Mouse (Mus musculus) intestine, postnatal 0 days (tissue): ENCODE measurements around the gene Dscam. TPM values are rescaled to one million over a fixed set of nuclear protein-coding genes. Genes with fewer than 3 reads are reported as not detected.
A peak's percentile ranks its signal among the peaks of the same experiment; 100 is the strongest.

Source experiments
- ATAC-seq: fragments of 200-750 bp; cut with Nextera tagmentation; 2 replicates; pipeline ENCODE4 v1.8.0; 2017; ENCODE audit warnings: mild to moderate bottlenecking, moderate TSS enrichment, moderate library complexity
- H3K27ac ChIP-seq: fragments of 300-500 bp; sonication (generic); 2 replicates; pipeline ENCODE4 v1.5.1; 2014; ENCODE audit warnings: mild to moderate bottlenecking, low read depth, low read length, moderate library complexity
- H3K27me3 ChIP-seq: fragments of 300-500 bp; sonication (generic); replicated peaks from 2 replicates; pipeline ENCODE4 v1.6.1; 2014; ENCODE audit warnings: low read length, mixed read lengths; ENCODE audit not compliant: control insufficient read depth, insufficient read depth
- H3K36me3 ChIP-seq: fragments of 300-500 bp; sonication (generic); 2 replicates; pipeline ENCODE4 v1.6.1; 2014; ENCODE audit warnings: mild to moderate bottlenecking, moderate library complexity; ENCODE audit not compliant: control insufficient read depth, insufficient read depth
- H3K4me1 ChIP-seq: fragments of 300-500 bp; sonication (generic); replicated peaks from 2 replicates; pipeline ENCODE4 v1.6.1; 2014; ENCODE audit warnings: antibody characterized with exemption, low read length, mixed read lengths; ENCODE audit not compliant: control insufficient read depth, insufficient read depth
- H3K4me2 ChIP-seq: fragments of 300-500 bp; sonication (generic); replicated peaks from 2 replicates; pipeline ENCODE4 v1.6.1; 2014; ENCODE audit warnings: low read depth, mild to moderate bottlenecking, moderate library complexity
- H3K4me3 ChIP-seq: fragments of 300-500 bp; sonication (generic); 2 replicates; pipeline ENCODE4 v1.5.1; 2014; ENCODE audit warnings: low read depth, low read length
- H3K9ac ChIP-seq: fragments of 300-500 bp; sonication (generic); 2 replicates; pipeline ENCODE4 v1.6.1; 2014; ENCODE audit warnings: mild to moderate bottlenecking, low read depth, low read length
- H3K9me3 ChIP-seq: fragments of 300-500 bp; sonication (generic); 2 replicates; pipeline ENCODE4 v1.6.1; 2016; ENCODE audit warnings: mixed run types; ENCODE audit not compliant: control insufficient read depth
- CTCF ChIP-seq: sonication (generic); IDR thresholded peaks from 2 replicates; pipeline ENCODE4 v1.5.1; 2016; ENCODE audit warnings: low read depth, mild to moderate bottlenecking, control low read depth, antibody characterized with exemption, moderate library complexity
- WGBS: fragments of 180-500 bp; shearing (Covaris S2); extraction: QIAGEN DNeasy Blood & Tissue Kit; methylation state at CpG from one replicate; pipeline ENCODE4 v1.1.7; 2014; 5-methylcytosine and 5-hydroxymethylcytosine counted together
- polyA plus RNA-seq: library from polyadenylated mRNA; unstranded; fragments of >200 nt; fragmentation: Nextera tagmentation; extraction: Ambion mirVana; gene quantifications from 2 replicates; pipeline ENCODE4 v1.2.1, GENCODE M21; 2015

Dscam gene
- polyA plus RNA-seq, 1 experiment from 2014 or later = 0.25 TPM

DNA sequence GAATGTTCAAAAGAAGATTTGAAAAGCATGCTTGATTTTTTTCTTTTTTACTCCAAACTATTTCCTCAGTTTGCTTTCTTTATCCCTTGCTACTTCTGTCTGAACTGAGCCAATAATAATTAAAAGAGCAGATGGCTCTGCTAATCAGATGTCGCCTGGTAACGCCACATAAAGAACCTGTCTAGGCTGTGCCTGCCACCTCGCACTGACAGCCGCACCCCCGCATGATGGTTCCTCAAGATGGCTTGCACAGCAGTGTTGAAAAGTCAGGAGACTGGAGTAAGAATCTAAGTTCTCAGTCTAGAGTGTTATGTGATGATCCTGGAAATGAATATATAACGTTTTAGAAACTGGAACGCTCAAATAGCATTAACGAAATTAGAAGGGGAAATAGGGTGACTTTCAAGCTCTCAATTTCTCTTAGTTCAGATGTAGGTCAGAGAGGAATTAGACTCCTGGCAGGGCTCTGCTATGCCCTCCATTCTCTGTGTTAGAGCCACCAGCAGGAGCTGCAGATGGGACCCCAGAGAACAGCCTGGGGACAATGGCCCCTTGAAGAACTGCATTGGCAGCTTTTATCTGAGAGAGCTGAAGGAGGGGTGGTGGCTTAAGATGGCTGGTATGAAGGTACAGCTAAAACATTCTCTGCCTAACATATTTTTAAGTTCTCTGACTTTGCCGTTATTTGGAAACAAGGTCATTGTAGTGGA lies 326.7 kb downstream of the Dscam start:
- 73% methylated on average over 9 of the region's 9 CpGs for WGBS

DNA sequence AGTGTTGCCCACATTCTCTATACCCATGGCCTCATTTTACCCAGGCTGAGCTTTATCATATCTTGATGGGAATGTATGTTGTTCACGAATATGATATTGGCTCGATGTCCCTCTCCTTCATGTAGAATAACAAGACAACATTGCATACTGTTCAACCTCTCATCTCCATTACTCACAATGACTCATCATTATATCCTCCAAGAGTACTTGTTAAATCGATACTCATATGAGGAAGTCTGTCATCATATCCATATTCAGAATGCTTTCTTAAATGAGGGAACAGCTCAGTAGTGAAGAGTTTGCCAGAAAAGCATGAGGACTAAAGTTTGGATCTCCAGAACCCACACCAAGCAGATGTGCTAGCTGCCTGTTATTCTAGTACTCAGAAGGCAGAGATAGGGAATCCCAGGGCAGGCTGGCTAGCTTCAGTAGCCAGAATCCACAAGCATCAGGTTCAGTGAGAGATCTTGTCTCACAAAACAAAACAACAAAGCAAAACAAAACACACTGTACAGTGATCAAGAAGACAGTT lies 327.7 kb downstream of the Dscam start:
- no peak overlapping the region for H3K27ac ChIP-seq
- no peak overlapping the region for H3K4me2 ChIP-seq
- ATAC-seq = no peak
- no peak overlapping the region for H3K4me3 ChIP-seq
- H3K9ac ChIP-seq = no peak overlapping the region
- no peak for TF ChIP-seq CTCF
- H3K27me3 ChIP-seq = no peaks in the 10 kb centered on the region
- no peaks in the 10 kb centered on the region for H3K9me3 ChIP-seq
- no peaks in the 10 kb centered on the region for H3K4me1 ChIP-seq
- H3K36me3 ChIP-seq = no peaks in the 10 kb centered on the region
- 86% methylated on average over 3 of the region's 3 CpGs for WGBS

More for the DNA sequence above, 326.7 kb downstream of the Dscam start:
- Histone ChIP-seq H3K27me3 (no peaks in the 10 kb centered on the region), H3K36me3 (no peaks in the 10 kb centered on the region), H3K9me3 (no peaks in the 10 kb centered on the region), H3K4me3 (no peak overlapping the region), H3K4me1 (no peaks in the 10 kb centered on the region), H3K9ac (no peak overlapping the region), H3K27ac (no peak overlapping the region), H3K4me2 (no peak overlapping the region)
- no peak for ATAC-seq
- TF ChIP-seq CTCF = no peak

DNA sequence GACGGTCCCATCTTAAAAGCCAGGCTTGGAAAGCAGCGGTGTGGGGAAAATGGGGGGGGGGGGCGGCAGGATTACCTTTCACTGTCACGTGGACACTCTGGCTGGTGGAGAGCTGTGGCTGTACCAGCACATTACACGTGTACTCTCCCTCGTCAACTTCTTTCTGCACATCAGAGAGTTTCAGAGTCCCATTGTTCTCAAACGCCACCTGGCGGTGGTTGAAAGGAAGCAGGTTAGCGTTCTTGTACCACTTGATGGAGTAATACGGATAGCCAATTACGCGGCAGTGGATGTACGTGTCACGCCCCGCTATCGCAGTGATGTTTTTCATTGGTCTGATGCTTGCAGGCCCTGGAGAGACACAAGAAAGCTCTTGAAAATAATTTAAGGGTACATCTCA lies 350.9 kb downstream of the Dscam start:
- H3K4me3 ChIP-seq = no peak overlapping the region
- no peaks in the 10 kb centered on the region for H3K27me3 ChIP-seq
- H3K27ac ChIP-seq = no peak overlapping the region
- no peak for ATAC-seq
- H3K36me3 ChIP-seq = no peaks in the 10 kb centered on the region
- no peak overlapping the region for H3K4me2 ChIP-seq
- H3K9me3 ChIP-seq = no peaks in the 10 kb centered on the region
- H3K9ac ChIP-seq = no peak overlapping the region
- H3K4me1 ChIP-seq = no peaks in the 10 kb centered on the region
- 29% methylated on average over 16 of the region's 16 CpGs for WGBS
- TF ChIP-seq CTCF = peak; percentile 86

DNA sequence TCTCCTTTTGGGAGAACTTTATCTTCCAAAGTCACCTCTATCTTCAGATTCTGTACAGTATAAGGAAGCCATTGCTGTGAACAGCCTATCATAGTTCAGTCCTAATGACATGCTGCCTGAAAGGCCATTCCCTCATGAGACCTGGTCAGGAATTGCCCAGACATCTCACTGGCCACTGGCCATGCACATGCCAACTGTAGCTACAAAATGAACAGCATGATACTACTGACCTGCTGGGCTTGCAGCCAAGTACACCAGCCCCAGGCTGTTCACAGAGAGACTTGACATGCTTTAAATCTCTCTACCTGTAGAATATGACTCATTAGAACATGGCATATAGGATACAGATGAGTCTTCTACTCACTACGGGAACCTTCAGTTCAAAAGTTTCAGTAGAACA lies 364.3 kb downstream of the Dscam start:
- Histone ChIP-seq H3K9ac (no peak overlapping the region), H3K4me1 (no peaks in the 10 kb centered on the region), H3K4me3 (no peak overlapping the region), H3K36me3 (no peaks in the 10 kb centered on the region), H3K27me3 (no peaks in the 10 kb centered on the region), H3K9me3 (no peaks in the 10 kb centered on the region), H3K27ac (no peak overlapping the region), H3K4me2 (no peak overlapping the region)
- 82% methylated on average over 1 of the region's 1 CpGs for WGBS
- TF ChIP-seq CTCF = no peak
- ATAC-seq = no peak

DNA sequence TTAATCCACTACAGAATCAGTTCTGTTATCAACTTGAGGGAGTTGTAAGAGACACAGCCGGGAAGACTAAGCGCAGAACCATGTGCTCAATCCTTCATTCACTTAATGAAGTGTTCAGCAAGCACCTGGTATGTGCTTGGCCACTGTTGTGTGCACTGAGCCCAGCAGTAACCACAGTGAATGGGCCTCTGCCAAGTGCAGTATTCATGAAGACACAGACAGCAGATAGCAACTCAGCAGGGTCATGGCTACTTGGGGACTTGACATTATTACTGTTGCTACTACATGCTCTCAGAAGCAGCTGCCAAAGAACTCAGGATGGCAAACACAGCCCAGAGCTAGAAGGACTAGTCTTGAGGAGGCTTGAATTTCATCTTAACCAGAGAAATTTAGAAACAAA lies 367.9 kb downstream of the Dscam start:
- H3K4me1 ChIP-seq = no peaks in the 10 kb centered on the region
- TF ChIP-seq CTCF = no peak
- 74% methylated on average over 2 of the region's 2 CpGs for WGBS
- H3K27ac ChIP-seq = no peak overlapping the region
- no peak overlapping the region for H3K4me2 ChIP-seq
- no peak for ATAC-seq
- no peaks in the 10 kb centered on the region for H3K9me3 ChIP-seq
- no peak overlapping the region for H3K9ac ChIP-seq
- H3K27me3 ChIP-seq = no peaks in the 10 kb centered on the region
- H3K36me3 ChIP-seq = no peaks in the 10 kb centered on the region
- no peak overlapping the region for H3K4me3 ChIP-seq

DNA sequence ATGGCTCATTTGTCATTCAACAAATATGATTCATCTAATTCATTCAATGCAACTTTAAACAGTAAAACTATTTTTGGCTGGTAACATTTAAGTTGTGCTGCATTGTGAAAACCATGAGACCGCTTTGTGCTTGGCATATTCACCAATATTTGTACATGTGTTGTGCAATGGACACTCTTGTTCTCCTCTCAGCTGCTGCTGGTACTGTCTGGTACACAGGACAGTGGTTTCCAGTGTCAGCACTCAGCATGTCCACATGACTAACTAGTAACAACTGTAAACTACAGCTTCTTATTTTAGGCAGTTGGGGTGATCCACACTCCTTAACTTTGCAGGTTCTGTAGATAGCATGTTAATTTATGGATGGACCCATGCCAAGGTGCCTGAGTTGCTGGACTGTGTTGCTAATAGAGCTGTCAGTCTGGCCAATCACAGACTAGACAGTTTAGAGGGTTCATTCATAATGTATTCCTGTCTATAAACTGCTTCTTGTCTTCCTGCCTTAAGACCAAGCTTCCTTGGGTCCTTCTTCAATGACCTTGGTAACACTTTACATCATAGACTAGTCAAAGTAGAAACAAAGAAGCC lies 368.8 kb downstream of the Dscam start:
- Histone ChIP-seq H3K4me3 (no peak overlapping the region), H3K27me3 (no peaks in the 10 kb centered on the region), H3K36me3 (no peaks in the 10 kb centered on the region), H3K27ac (no peak overlapping the region), H3K4me2 (no peak overlapping the region), H3K9ac (no peak overlapping the region), H3K9me3 (no peaks in the 10 kb centered on the region), H3K4me1 (no peaks in the 10 kb centered on the region)
- TF ChIP-seq CTCF = no peak
- 100% methylated on average over 1 of the region's 1 CpGs for WGBS
- ATAC-seq = no peak
